Mouse (Mus musculus): ENCODE measurements around the gene Itih1.

Itih1 gene

GRCm38 (mm10) chr14:30904307-30904706 is 38.8 kb downstream of the Itih1 start:
- no peak for DNase-seq (ENCODE audit: low spot score in 2 of 2)

DNA sequence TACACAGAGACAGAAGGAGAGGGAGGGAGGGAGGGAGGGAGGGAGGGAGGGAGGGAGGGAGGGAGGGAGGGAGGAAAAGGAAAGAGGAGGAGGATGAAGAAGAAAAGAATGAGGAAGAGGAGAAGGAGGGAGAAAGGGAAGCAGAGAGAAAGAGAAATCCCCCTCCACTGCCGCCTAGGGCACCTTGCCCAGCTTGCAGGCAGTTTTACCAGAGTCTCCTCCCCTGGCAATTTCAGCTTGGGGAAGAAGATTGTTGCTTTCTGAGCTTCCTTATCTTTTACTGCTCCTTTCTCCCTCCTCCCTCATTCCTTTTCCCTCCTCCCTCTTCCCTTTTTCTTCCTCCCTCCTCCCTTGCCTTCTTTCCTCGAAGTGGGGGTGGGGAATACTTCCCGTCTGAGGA is 40.1 kb downstream of the Itih1 start:
- DNase-seq (ENCODE audit: low spot score in 2 of 2): no peak

DNA sequence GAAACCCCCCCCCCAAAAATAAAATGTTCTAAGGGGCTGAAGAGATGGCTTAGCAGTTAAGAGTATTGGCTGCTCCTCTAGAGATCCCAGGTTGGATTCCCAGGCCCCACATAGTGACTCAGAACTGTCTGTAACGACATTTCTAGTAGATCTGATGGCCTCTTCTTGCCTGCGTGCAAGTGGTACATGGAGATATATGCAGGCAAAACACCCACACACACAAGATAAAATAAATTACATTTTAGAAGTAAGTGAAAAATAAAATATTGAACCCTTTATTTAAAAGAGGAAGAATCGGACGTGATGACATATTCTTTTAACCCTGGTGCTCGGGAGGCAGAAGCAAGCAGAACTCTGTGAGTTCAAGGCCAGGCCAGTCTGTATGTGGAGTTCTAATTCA is 40.5 kb downstream of the Itih1 start:
- no peak for DNase-seq (ENCODE audit: low spot score in 2 of 2)

DNA sequence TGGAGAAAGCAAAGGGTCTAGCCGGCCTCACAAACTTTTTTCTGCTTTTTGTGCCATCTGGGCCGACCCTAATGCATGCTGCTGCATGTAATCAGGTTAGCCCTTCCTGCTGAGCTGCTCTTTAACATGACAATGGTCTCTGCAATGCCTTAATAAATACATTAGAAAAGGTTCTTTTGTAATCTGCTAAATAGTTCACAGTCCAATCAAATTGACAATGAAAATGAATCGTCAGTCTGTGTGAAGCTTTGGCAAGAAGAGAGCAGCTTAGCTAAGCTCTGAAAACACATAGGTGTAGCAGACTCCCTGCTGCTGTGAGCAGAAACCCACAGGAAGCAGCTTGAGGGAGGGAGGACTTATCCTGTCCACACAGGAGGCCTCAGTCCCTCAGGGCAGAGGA is 43.1 kb downstream of the Itih1 start:
- no peak for DNase-seq (ENCODE audit: low spot score in 2 of 2)

- DNase-seq (ENCODE audit: low spot score in 2 of 2): no peak
These were observed 54.8 kb downstream of the Itih1 start for GRCm38 (mm10) chr14:30888271-30888732.

GRCm38 (mm10) chr14:30886204-30886603 is 56.9 kb downstream of the Itih1 start, which contains the start of gene Itih4:
Gene Itih4, plus strand, starts transcription at chr14:30886476.
- no peak for DNase-seq (ENCODE audit: low spot score in 2 of 2)

GRCm38 (mm10) chr14:30885298-30885697 is 57.8 kb downstream of the Itih1 start:
- no peak for DNase-seq (ENCODE audit: low spot score in 2 of 2)

GRCm38 (mm10) chr14:30881718-30882108 is 61.4 kb downstream of the Itih1 start:
- DNase-seq (ENCODE audit: low spot score in 2 of 2): no peak

DNA sequence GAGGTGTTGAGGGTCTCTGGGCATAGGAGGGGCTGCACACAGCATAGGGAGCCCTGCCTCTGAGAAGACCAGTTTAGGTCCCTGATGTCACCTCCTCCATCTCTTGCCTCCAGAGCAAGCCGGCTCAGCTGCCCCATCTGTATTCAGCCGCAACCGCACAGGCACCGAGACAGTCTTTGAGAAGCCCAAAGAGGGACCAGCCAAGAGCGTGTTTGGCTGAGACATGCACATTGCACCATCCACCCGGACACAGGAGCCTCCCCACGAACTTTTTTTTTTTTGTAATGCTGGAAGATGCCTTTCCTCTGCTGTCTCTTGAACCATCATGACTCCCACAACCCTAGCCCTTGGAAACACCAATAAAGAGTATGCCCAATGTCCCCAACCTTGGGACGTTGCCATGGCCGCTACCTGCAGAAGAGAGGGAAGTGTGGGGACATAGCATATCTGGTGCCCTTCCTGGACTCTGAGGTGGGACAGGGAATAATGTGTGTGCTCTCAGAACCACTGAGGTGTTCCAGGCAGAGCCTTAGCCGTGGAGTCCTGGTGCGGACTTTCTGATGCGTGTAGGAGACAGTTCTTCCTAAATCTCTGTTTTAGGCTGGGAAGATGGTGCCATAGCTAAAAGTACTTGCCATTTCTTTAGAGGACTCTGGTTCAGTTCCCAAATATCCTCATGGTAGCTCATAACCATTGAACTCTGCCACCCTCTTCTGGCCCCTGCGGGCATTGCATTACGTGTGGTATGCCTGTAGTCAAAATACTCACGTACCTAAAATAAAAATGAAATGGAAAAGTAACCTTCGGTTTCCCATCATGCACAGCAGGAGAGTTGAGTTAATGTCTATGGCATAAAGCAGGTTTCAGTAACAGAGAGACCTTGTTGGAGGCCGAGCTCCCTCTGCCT is 62.0 kb downstream of the Itih1 start:
- no peak for DNase-seq (ENCODE audit: low spot score in 2 of 2)

DNA sequence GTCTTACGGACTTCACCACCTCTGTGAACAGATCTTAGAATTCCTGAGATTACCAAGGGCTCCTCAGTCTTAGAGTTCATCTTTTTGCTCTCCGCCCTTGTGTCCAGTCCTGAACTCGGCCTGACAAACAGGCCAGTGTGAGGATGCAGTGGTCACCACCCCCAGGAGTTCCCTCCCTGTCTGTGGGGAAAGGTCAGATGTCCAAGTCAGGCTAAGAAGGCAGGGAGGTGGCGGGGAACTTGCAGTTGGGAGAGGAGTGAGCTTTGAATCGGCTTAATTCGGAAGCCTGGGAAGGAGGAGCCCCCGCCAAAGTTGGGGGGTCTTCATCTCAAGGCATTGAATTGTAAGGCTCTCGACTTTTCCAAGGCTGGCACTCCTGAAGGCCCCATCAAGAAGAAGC is 62.8 kb downstream of the Itih1 start:
- DNase-seq (ENCODE audit: low spot score in 2 of 2): no peak

DNA sequence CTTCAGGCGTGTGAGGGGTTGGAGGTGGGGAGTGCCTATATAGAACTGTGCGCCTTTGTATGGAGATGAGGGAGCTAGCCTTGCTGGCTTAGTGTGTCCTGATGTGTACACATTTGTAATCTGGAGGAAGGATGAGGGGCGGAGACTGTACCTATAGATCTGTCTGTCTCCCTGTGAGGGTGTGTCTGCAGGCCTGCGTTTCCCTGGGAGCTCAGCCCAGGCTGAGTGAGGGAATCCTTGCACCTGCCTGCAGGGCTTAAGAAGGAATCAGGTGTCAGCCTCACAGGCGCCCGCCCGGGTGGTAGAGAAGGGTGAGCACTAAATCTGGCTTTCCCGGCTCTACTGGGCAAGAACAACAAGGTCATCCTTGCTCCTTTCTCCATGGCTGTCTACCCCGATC is 63.3 kb downstream of the Itih1 start:
- DNase-seq (ENCODE audit: low spot score in 2 of 2): no peak

Data from urinary bladder, postnatal 4 days (tissue).